Mouse (Mus musculus) adipocyte (in vitro differentiated cells): ENCODE results near the gene Car3.

Experiments used
- DNase-seq: peaks from one replicate; pipeline ENCODE4 v3.0.0-alpha.2; 2016; ENCODE audit warnings: low spot score

Car3 gene

GRCm38 (mm10) chr3:14911992-14912582 lies 48.8 kb downstream of the Car3 start:
- peak; percentile 20 for DNase-seq

- DNase-seq, result no peak
Observed at GRCm38 (mm10) chr3:14913774-14914173, 50.5 kb downstream of the Car3 start.

GRCm38 (mm10) chr3:14915355-14915754 lies 52.0 kb downstream of the Car3 start:
- DNase-seq, result no peak

GRCm38 (mm10) chr3:14917261-14917660 lies 53.9 kb downstream of the Car3 start:
- DNase-seq, result no peak
